Mouse (Mus musculus) E14TG2a.4 (cell line): ENCODE data around the gene Pkdcc.

Experiments used
- CTCF ChIP-seq: conservative IDR thresholded peaks from 2 replicates; pipeline ENCODE4 v1.5.1; 2014; ENCODE audit warnings: low read length
- NANOG ChIP-seq: IDR thresholded peaks from 2 replicates; pipeline ENCODE4 v1.6.1; 2014; ENCODE audit warnings: borderline replicate concordance, low read length, mixed read lengths
- POU5F1 ChIP-seq: IDR thresholded peaks from 2 replicates; pipeline ENCODE4 v1.6.1; 2014; ENCODE audit warnings: low read length, borderline replicate concordance

GRCm38 (mm10) chr17:83211196-83211595 lies 3.9 kb upstream of the Pkdcc start:
- TF ChIP-seq CTCF = no peak
- no peak for TF ChIP-seq NANOG
- no peak for TF ChIP-seq POU5F1
